Mouse (Mus musculus) kidney, embryonic 14.5 days (tissue): ENCODE results near the gene Apoo. TPM values are rescaled to one million over a fixed set of nuclear protein-coding genes. Genes with fewer than 3 reads are reported as not detected.
A peak's percentile ranks its signal among the peaks of the same experiment; 100 is the strongest.
"Not testable (repeated sequence)": the region's sequence is repeated elsewhere in the genome, so short reads cannot be mapped to it uniquely, and the experiment has no call there.

ENCODE experiments used
- ATAC-seq: fragments of 200-750 bp; cut with Nextera tagmentation; 2 replicates; pipeline ENCODE4 v1.8.0; 2017; ENCODE audit warnings: moderate number of reproducible peaks, mild to moderate bottlenecking, moderate TSS enrichment, moderate library complexity; ENCODE audit not compliant: low FRiP score, low TSS enrichment
- H3K27ac ChIP-seq: fragments of 300-500 bp; sonication (generic); 2 replicates; pipeline ENCODE4 v1.5.1; 2014; ENCODE audit warnings: low read depth, mild to moderate bottlenecking, low read length, moderate library complexity, mixed read lengths
- H3K27me3 ChIP-seq: fragments of 300-500 bp; sonication (generic); 2 replicates; pipeline ENCODE4 v1.6.1; 2014; ENCODE audit warnings: mild to moderate bottlenecking, low read length; ENCODE audit not compliant: control insufficient read depth, insufficient read depth
- H3K36me3 ChIP-seq: fragments of 300-500 bp; sonication (generic); 2 replicates; pipeline ENCODE4 v1.6.1; 2014; ENCODE audit warnings: low read length, mixed read lengths; ENCODE audit not compliant: control insufficient read depth, insufficient read depth
- H3K4me1 ChIP-seq: fragments of 300-500 bp; sonication (generic); 2 replicates; pipeline ENCODE4 v1.6.1; 2014; ENCODE audit warnings: low read length, mixed read lengths; ENCODE audit not compliant: control insufficient read depth, insufficient read depth
- H3K4me2 ChIP-seq: fragments of 300-500 bp; sonication (generic); replicated peaks from 2 replicates; pipeline ENCODE4 v1.6.1; 2014; ENCODE audit warnings: low read depth, mild to moderate bottlenecking, low read length
- H3K4me3 ChIP-seq: fragments of 300-500 bp; sonication (generic); 2 replicates; pipeline ENCODE4 v1.5.1; 2014; ENCODE audit warnings: mild to moderate bottlenecking, low read length
- H3K9ac ChIP-seq: fragments of 300-500 bp; sonication (generic); 2 replicates; pipeline ENCODE4 v1.6.1; 2014; ENCODE audit warnings: low read depth, mild to moderate bottlenecking, low read length, moderate library complexity
- H3K9me3 ChIP-seq: fragments of 300-500 bp; sonication (generic); 2 replicates; pipeline ENCODE4 v1.6.1; 2016; ENCODE audit warnings: low read length; ENCODE audit not compliant: control insufficient read depth
- WGBS: fragments of 180-500 bp; shearing (Covaris S2); extraction: QIAGEN DNeasy Blood & Tissue Kit; methylation state at CpG from one replicate; pipeline ENCODE4 v1.1.7; 2014; 5-methylcytosine and 5-hydroxymethylcytosine counted together
- polyA plus RNA-seq: library from polyadenylated mRNA; unstranded; fragments of >200 nt; fragmentation: Nextera tagmentation; extraction: Ambion mirVana; gene quantifications from 2 replicates; pipeline ENCODE4 v1.2.1, GENCODE M21; 2014

Apoo gene
- 113 and 118 TPM in 2 replicates for polyA plus RNA-seq

DNA sequence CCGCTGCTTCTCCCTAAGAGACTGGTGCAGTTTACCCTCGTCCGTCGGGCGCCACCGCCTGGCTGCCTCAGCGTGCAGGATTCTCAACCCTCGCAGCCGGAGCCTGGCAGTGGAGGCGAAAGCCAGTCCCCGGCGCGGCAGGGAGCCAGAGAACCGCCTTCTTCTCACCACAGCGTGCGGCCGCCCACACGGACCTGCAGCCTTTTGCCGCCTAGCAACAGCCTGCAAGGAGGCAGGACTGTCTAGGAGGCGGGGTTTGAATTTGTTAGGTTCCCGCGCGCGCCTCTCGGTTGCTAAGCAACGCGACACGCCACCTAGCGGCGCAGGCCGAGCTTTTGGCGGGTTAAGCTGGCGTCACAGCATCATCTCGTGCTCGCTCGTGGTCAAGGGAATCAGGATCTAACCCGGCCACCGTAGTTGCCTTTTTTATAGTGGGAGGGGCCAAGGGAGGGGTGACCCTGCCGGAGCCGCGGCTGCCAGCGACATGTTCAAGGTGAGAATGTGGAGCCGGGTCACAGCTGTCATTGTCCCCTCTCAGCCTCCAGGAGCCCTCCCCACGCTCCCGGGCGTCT, at the start of gene Apoo, which contains the start of gene Fam90a1b:
Apoo (plus strand) TSS at position 448 of the 572 bp plus-strand sequence.
Fam90a1b (minus strand) TSS at position 108 of the 572 bp plus-strand sequence.
- Histone ChIP-seq H3K4me1 (no peaks in the 10 kb centered on the region), H3K4me2 (peak within 1 kb of the TSS; percentile 34), H3K9me3 (no peaks in the 10 kb centered on the region), H3K36me3 (no peaks in the 10 kb centered on the region), H3K27me3 (peaks cover 28% of the 10 kb centered on the region; the same call in 1 of the 2 replicates), H3K4me3 (peak within 1 kb of the TSS; percentile 59), H3K9ac (peak within 1 kb of the TSS; percentile 60), H3K27ac (peak within 1 kb of the TSS; percentile 42; the same call in 1 of the 2 replicates)
- ATAC-seq = peak; percentile 99
- WGBS = 27% methylated on average over 44 of the region's 46 CpGs

DNA sequence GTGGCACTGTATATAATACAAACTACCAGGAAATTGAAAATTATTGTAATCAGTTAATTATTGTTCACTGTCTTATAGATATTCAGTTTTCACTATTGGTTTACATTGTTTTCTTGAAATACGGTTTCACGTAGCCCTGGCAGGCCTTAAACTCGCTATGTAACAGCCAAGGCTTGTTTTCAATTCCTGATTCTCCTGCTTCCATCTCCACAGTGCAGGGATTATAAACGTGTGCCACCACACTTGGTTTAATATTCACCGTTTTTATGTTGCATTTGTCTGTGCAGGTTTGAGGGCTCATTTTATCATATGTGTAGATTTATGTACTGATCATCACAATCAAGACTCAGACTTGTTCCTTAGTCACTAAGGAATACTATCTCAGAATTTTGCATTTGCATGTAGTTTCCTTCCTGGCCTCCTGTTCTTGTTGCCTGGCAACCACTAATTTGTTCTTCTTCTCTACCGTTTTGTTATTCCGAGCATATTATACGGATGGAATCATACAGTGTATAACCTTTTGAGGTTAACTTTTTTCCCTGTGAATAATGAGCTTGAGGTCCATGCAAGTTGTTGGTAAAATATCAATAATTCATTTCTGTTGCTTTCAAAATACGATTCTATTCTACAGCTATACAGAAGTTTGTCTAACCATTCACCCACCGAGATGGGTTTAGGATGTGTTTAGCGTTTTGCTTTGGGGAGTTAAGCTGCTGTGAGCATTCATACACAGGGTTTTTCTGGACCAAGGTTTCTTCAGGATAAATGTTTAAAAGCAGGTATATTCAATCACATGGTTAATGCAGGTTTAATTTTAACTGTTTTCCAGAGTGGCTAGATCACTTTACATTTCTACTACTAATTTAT, 45.6 kb upstream of the Apoo start:
- Histone ChIP-seq H3K27me3 (0 out of 2 replicates have a peak, but pooled peaks cover 3% of the 10 kb centered on the region), H3K4me2 (no peak overlapping the region), H3K4me1 (no peaks in the 10 kb centered on the region), H3K9ac (no peak overlapping the region), H3K36me3 (no peaks in the 10 kb centered on the region), H3K9me3 (no peaks in the 10 kb centered on the region), H3K27ac (no peak overlapping the region), H3K4me3 (no peak overlapping the region)
- WGBS = 84% methylated on average over 11 of the region's 11 CpGs
- ATAC-seq = no peak

DNA sequence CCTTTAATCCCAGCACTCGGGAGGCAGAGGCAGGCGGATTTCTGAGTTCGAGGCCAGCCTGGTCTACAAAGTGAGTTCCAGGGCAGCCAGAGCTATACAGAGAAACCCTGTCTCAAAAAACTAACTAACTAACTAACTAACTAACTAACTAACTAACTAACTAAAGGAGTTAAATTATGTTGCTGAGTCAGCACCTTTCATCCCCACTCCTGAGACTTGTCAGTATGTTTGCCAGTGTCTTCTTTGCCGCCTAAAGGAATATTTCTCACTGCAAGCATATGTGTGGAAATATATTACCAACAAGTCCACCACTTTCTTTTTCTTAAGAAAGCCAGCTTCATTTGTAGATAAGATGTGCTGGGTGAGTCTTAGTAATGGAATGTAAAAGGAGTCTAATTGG, 23.3 kb upstream of the Apoo start:
- not testable (repeated sequence) for H3K36me3 ChIP-seq, H3K27me3 ChIP-seq, H3K9ac ChIP-seq, ATAC-seq, H3K4me3 ChIP-seq, H3K4me2 ChIP-seq, H3K9me3 ChIP-seq, H3K4me1 ChIP-seq, H3K27ac ChIP-seq
- 93% methylated on average over 1 of the region's 4 CpGs for WGBS

DNA sequence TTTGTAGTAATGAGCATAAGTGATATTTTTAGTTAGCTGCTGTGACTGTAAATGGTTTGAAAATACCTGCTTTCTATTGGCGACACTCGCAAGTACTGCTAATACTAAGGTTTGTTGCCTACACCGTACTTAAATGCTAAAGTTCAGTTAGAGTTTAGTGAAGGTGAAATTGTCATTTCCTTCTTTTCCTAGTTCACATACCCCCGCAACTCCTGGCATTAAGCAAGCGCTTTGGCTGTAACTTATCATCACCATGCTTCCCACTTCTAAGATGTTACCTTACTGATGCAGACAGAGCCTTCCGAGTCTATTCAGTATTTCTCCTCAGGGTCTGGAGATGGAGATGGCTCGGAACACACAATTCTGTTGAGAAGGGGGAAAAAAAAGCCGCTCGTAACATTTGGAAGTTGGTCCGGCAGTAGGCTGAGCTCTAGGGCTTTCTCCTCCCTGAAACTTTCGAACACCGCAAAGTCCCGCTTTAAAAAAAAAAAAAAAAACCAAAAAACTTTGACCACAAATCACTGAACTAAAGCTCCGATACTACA, 1.5 kb upstream of the Apoo start:
- Histone ChIP-seq H3K9ac (no peak overlapping the region), H3K4me1 (no peaks in the 10 kb centered on the region), H3K4me3 (peak overlapping the region; percentile 59; the same call in 1 of the 2 replicates), H3K27ac (no peak overlapping the region), H3K9me3 (no peaks in the 10 kb centered on the region), H3K36me3 (no peaks in the 10 kb centered on the region), H3K4me2 (peak overlapping the region; percentile 34), H3K27me3 (peaks cover 31% of the 10 kb centered on the region; the same call in 1 of the 2 replicates)
- WGBS = 27% methylated on average over 14 of the region's 14 CpGs
- ATAC-seq = no peak

- no peaks in the 10 kb centered on the region for H3K36me3 ChIP-seq
- no peak overlapping the region for H3K27ac ChIP-seq
- H3K9ac ChIP-seq = no peak overlapping the region
- peak overlapping the region; percentile 59 for H3K4me3 ChIP-seq
- WGBS = 27% methylated on average over 16 of the region's 16 CpGs
- ATAC-seq = no peak
- no peaks in the 10 kb centered on the region for H3K4me1 ChIP-seq
- H3K9me3 ChIP-seq = no peaks in the 10 kb centered on the region
- H3K27me3 ChIP-seq = peaks cover 28% of the 10 kb centered on the region; the same call in 1 of the 2 replicates
- H3K4me2 ChIP-seq = peak overlapping the region; percentile 34
Measured at GRCm38 (mm10) chrX:94366029-94366428, 888 bp upstream of the Apoo start.

- 26% methylated on average over 17 of the region's 17 CpGs for whole genome bisulfite sequencing
- Histone ChIP-seq H3K9me3 (no peaks in the 10 kb centered on the region), H3K27ac (peak overlapping the region; percentile 42; the same call in 1 of the 2 replicates), H3K36me3 (no peaks in the 10 kb centered on the region), H3K4me1 (no peaks in the 10 kb centered on the region), H3K4me3 (peak overlapping the region; percentile 59), H3K27me3 (peaks cover 28% of the 10 kb centered on the region; the same call in 1 of the 2 replicates), H3K9ac (peak overlapping the region; percentile 60), H3K4me2 (peak overlapping the region; percentile 29)
- ATAC-seq = no peak; the same call in 1 of the 2 replicates
Measured at GRCm38 (mm10) chrX:94367248-94367647, 331 bp downstream of the Apoo start.

GRCm38 (mm10) chrX:94378734-94379133, 11.8 kb downstream of the Apoo start:
- WGBS = 81% methylated on average over 5 of the region's 5 CpGs
- Histone ChIP-seq H3K27ac (no peak overlapping the region), H3K4me3 (no peak overlapping the region), H3K4me2 (no peak overlapping the region), H3K9ac (no peak overlapping the region), H3K36me3 (no peaks in the 10 kb centered on the region; the same call in 1 of the 2 replicates), H3K27me3 (no peaks in the 10 kb centered on the region), H3K4me1 (no peaks in the 10 kb centered on the region), H3K9me3 (no peaks in the 10 kb centered on the region)
- no peak for ATAC-seq

DNA sequence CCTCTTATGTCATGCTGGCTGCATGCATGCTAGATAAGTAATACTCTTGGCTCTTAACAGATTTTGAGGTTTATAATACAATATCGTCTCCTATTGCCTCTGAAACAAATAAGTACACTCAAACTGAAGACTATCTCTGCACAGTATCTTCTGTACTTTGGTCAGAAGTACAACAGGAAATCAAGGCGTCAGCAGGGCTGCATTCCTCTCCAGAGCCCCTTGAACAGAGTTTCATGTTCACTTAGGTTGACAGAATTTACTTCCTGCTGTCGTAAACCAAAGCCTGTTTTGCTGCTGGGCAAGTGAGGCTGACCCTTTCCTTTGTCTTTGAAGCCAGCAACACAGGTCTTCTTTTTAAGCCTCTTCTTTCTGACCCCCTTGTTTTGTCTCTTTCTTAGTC, 42.1 kb downstream of the Apoo start:
- Histone ChIP-seq H3K27ac (no peak overlapping the region), H3K27me3 (no peaks in the 10 kb centered on the region), H3K4me1 (no peaks in the 10 kb centered on the region), H3K4me2 (no peak overlapping the region), H3K9ac (no peak overlapping the region), H3K36me3 (no peaks in the 10 kb centered on the region), H3K4me3 (no peak overlapping the region), H3K9me3 (no peaks in the 10 kb centered on the region)
- no peak for ATAC-seq
- 42% methylated on average over 3 of the region's 3 CpGs for WGBS
